Mouse (Mus musculus): ENCODE data around the gene Unc13c.
A peak's percentile ranks its signal among the peaks of the same experiment; 100 is the strongest.

The Unc13c gene

DNA sequence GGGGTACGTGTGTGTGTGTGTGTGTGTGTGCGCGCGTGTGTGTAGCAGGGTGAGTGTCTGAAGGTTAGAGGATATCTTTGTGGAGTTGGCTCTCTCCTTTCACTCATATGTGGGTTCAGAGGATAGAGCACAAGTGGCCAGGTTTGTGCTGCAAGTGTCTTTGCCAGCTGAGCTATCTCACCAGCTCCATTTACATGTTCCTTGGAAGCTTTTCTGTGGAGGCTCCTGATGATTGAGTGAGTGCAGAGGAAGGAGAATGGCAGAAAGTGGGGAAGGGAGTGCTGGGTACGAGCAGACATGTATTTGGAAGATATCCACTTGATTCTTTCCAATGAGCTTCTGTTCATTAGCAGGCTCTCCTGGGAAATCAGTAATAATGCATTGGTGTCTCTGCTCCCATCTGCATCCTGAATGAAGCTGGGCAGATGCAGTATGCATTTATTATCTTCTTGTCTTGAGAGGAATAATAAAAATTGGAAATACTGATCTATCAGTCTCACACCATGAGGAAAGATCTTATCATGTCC lies 86.3 kb downstream of the Unc13c start:
- DNase-seq (ENCODE audit: low read depth), result no peak

DNA sequence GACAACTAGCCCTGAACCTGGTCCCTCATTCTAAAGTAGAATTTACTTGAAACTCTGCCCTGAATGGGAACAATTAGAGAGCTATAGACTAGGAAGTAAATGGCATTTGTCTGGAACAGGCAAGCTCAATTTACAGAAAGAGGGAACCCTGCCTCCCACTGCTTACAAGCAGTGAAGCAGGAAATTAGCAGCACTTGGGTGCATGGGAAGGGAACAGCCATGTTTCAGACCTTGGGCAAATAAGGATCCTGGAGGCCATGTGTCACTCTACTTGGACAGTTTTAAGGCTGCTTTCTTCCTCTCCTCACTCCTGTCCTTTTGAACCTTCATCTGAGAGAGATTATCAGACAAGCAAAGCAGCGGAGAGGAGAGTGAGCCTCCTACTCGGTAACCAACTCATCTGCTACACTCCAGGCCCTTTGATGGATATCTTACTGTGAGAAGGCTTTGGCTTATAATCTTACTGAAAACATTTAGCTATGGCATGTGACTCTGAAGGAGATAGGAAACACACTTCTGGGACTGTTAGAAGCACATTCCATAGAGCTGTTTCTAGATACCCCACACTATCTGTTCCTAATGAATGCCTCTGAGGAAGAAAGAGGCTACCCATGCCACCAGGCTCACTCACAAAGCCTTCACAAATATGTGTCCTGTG lies 101.2 kb downstream of the Unc13c start:
- no peak for DNase-seq (ENCODE audit: low read depth)

DNA sequence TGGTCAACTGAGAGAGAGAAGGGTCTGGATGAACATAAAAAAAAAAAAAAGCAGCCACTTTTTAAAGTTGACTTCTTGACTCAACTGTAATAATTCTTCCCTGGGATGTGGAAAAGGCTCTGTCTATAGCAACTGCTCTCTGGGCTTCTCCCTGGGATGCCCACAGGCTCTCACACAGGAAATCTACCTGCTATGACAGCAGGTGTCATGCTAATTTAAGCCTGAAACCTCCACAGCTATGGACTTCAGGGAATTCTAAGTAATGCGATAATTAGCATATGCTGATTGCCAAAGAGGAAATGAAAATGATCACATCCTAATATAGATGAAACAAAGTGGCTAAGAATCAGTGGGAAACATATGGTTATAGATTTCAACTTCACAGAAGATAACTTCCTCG lies 102.1 kb downstream of the Unc13c start:
- DNase-seq (ENCODE audit: low read depth), result no peak

- DNase-seq (ENCODE audit: low read depth), result no peak
Observed at GRCm38 (mm10) chr9:73859469-73859868, 109.3 kb downstream of the Unc13c start.

DNA sequence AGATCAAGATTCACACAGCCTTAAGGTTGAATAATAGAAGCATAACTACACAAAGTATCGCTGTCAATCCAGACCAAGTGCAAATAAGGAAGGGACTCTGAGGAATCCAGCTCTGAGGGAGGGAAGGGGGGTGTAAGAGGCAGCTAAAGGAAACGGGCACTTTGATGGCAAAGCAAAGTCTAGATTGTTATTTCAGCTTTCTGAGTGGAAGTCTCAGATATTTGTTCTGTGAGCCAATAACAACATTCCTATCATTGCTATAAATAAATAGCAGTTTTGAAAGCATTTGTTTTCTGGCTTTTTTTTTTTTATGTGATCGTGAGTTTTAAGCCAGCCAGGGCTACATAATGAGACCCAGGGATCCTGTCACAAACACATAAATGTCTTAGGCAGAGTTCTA lies 114.5 kb downstream of the Unc13c start:
- peak; percentile 6 for DNase-seq (ENCODE audit: low read depth)

GRCm38 (mm10) chr9:73806681-73807080 lies 162.1 kb downstream of the Unc13c start:
- DNase-seq (ENCODE audit: low read depth), result peak; percentile 37

DNA sequence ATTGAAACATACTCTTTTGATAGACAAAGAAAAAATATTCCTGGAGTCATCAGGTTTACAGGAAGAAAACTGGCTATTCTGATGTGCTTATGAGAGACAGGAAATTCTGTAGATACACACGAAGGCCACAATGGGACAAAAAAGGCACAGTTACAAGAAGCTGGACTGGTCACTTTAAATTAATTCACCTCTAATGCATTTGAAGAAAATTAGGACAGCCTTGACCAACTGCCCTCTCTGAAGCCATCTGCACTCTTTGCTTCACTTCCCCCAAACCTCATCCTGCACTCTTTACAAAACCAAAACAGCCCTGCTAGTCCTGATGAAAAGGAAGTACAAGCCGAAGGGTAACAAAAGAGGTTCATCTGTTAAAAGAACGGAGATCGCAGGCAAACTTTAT lies 194.2 kb downstream of the Unc13c start:
- DNase-seq (ENCODE audit: low read depth), result no peak

GRCm38 (mm10) chr9:73755185-73755584 lies 213.6 kb downstream of the Unc13c start:
- DNase-seq (ENCODE audit: low read depth), result no peak

DNA sequence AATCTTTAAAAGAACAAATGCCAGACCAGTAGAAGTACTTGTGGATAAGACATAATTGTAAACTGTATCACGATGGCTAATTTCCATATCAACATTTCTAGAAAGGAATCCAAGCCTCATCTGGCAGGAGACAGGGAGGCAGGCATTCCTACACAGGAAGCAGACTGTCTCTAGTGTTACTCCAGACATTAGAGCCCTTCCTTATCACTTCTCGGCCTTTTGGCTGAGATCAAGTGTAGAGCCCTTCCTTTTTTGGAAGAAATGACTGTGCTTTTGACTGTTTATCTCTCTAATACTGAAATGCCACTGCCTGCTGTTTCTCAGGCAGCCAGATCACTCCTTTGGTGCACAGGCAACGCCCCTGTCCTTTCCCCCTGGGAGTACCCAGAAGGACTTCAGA lies 215.3 kb downstream of the Unc13c start:
- DNase-seq (ENCODE audit: low read depth), result no peak

DNA sequence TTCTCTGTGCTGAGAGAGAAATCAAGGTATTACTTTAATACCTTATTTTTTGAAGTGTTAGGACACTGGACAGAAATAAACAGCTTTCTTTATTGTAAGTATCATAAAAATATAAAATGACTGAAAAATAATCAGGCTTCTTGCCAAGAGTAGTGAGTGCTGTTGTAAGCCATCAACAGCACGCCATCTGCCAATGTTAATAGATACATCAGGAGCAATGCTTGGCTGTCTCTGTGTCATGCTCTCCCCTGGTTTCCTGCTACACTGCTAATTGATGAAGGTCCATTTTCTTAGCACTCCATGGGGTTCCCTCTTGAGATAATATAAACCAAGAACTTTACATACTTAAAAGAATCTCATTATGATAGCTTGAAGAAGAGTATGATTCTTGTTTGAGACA lies 217.4 kb downstream of the Unc13c start:
- DNase-seq (ENCODE audit: low read depth), result no peak

- DNase-seq (ENCODE audit: low read depth), result no peak
Observed at GRCm38 (mm10) chr9:73734446-73734845, 234.3 kb downstream of the Unc13c start.

DNA sequence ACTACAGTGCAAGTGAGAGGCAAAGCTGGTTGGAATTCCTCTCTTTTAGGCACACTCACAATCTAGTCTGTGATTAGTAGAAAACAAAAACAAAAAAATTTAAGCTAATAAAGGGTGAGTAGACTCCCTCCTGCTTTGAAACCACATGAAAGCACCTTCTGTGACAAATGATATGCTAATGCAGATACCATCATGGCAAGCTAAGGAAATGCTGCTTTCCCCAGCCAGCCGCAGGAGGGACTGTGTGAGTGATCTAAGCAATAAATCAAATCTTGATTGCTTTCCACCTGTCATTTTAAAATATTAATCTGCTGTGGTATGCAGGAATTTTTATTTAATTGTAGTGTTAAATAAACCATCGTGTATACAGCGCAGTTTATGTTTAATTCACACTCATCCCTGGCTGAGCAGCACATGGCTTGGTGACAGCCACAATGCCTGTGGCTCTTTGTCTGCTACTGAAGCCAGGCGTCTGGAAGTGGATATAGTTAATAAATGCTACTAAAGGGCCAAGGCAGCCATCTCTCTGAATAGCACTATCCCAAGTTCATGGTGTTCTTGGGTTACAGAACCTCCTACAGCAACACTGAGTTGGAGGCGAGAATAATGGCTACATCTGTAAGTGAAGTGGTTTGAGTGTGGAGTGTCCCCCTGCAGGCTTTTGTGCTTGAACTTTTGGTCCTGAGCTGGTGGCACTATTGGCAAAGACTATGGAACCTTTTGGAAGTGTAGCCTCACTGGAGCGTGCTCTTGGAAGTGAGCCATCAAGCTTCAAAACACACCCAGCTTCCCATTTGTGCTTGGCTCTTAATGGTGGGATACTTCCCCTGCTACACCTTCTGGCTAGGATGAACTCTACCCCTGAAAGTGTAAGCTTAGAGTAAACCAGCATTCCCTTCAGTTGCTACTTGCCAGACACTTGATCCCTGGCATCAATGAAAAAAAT lies 242.8 kb downstream of the Unc13c start:
- DNase-seq (ENCODE audit: low read depth), result no peak

- no peak for DNase-seq (ENCODE audit: low read depth)
Observed at GRCm38 (mm10) chr9:73724776-73725175, 244.0 kb downstream of the Unc13c start.

- no peak for DNase-seq (ENCODE audit: low read depth)
Observed at GRCm38 (mm10) chr9:73713508-73713907, 255.3 kb downstream of the Unc13c start.

GRCm38 (mm10) chr9:73697103-73697502 lies 271.7 kb downstream of the Unc13c start:
- no peak for DNase-seq (ENCODE audit: low read depth)

- no peak for DNase-seq (ENCODE audit: low read depth)
Observed at GRCm38 (mm10) chr9:73681580-73681979, 287.2 kb downstream of the Unc13c start.

- DNase-seq (ENCODE audit: low read depth), result no peak
Observed at GRCm38 (mm10) chr9:73680545-73681495, 287.9 kb downstream of the Unc13c start.

DNA sequence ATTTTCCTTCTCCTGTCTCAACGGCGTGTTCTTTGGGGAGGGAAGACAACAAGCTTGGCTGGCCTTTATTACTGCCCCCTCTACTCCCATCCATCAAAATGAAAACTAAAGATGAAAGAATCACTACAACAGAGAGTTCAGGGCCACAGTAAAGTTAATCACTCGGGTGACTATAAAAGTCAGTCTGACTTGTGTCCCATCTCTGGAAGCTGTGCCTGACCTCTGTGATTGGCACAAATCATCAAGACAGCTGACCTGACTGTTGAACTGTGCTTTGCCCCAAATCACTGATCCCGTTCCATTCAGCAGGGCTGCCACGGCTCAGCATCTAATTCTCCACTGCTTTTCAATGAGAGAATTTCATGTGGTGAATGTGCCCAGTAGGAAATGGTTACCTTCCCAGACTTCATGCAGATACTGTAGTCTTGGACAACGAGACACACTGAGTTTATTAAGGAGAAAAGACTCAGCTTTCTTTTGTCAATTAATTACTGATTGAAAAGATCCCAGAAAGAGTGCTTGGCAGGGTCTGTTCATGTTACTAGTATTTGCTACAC lies 297.0 kb downstream of the Unc13c start:
- no peak for DNase-seq (ENCODE audit: low read depth)

GRCm38 (mm10) chr9:73670040-73670439 lies 298.7 kb downstream of the Unc13c start:
- no peak for DNase-seq (ENCODE audit: low read depth)

- no peak for DNase-seq (ENCODE audit: low read depth)
Observed at GRCm38 (mm10) chr9:73662839-73663238, 305.9 kb downstream of the Unc13c start.

DNA sequence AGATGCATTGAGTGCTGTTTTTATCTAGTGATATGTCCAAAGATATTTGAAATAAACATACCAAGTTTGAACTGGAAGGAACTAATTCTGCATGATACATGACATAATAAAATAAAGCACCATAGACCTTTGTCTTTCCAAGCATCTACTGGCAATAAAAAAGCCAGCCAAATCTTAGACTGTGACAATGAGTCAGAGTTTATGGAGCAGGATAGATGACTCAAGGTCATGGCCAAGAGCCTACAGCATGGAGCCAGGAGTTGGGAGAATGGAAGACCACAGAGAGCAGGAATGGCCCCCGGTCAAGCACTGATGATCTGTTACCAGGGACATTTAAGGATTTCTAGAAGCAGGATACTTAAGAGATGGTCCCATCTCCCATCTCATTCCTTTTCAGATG lies 319.7 kb downstream of the Unc13c start:
- no peak for DNase-seq (ENCODE audit: low read depth)

DNA sequence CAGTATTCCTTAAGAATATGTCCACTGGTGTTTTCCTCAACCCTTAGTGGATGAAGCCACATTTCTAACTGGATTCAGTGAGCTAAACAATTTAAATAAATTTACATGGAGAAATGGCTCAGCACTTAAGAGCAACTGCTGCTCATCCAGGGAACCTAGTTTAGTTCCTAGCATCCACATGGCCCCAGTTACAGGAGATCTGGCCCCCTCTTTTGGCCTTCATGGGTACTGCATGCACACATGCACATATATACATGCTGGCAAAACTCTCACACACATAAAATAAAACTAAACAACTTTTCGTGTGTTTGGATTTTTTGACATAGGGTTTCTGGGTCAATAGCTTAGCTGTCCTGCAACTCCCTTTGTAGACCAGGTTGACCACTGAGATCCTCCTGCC lies 330.6 kb downstream of the Unc13c start:
- no peak for DNase-seq (ENCODE audit: low read depth)
